Mouse (Mus musculus) midbrain, postnatal 0 days (tissue): ENCODE data around the gene Mgat4d. TPM values are rescaled to one million over a fixed set of nuclear protein-coding genes. Genes with fewer than 3 reads are reported as not detected.
A peak's percentile ranks its signal among the peaks of the same experiment; 100 is the strongest.

Experiments
- ATAC-seq: fragments of 200-750 bp; cut with Nextera tagmentation; 2 replicates; pipeline ENCODE4 v1.8.0; 2017; ENCODE audit warnings: moderate number of reproducible peaks, mild to moderate bottlenecking, moderate TSS enrichment, moderate library complexity; ENCODE audit not compliant: low FRiP score
- DNase-seq: peaks from one replicate; pipeline ENCODE4 v3.0.0-alpha.2; 2015; ENCODE audit warnings: low spot score
- H3K27ac ChIP-seq: fragments of 300-500 bp; sonication (generic); 2 replicates; pipeline ENCODE4 v1.5.1; 2014; ENCODE audit warnings: low read depth, mild to moderate bottlenecking, low read length, mixed read lengths
- H3K27me3 ChIP-seq: fragments of 300-500 bp; sonication (generic); 2 replicates; pipeline ENCODE4 v1.6.1; 2014; ENCODE audit warnings: low read length, control low read depth, mixed read lengths; ENCODE audit not compliant: insufficient read depth
- H3K36me3 ChIP-seq: fragments of 300-500 bp; sonication (generic); 2 replicates; pipeline ENCODE4 v1.6.1; 2014; ENCODE audit warnings: low read length, control low read depth, mixed read lengths; ENCODE audit not compliant: insufficient read depth
- H3K4me1 ChIP-seq: fragments of 300-500 bp; sonication (generic); 2 replicates; pipeline ENCODE4 v1.6.1; 2014; ENCODE audit warnings: mild to moderate bottlenecking, control low read depth, antibody characterized with exemption, low read length, mixed read lengths; ENCODE audit not compliant: insufficient read depth
- H3K4me2 ChIP-seq: fragments of 300-500 bp; sonication (generic); 2 replicates; pipeline ENCODE4 v1.6.1; 2014; ENCODE audit warnings: low read depth, mild to moderate bottlenecking, low read length, mixed read lengths; ENCODE audit not compliant: poor library complexity, severe bottlenecking
- H3K4me3 ChIP-seq: fragments of 300-500 bp; sonication (generic); 2 replicates; pipeline ENCODE4 v1.5.1; 2014; ENCODE audit warnings: low read depth, mild to moderate bottlenecking, low read length, moderate library complexity
- H3K9ac ChIP-seq: fragments of 300-500 bp; sonication (generic); replicated peaks from 2 replicates; pipeline ENCODE4 v1.6.1; 2014; ENCODE audit warnings: mild to moderate bottlenecking, low read length, moderate library complexity, mixed read lengths; ENCODE audit not compliant: poor library complexity, severe bottlenecking
- H3K9me3 ChIP-seq: fragments of 300-500 bp; sonication (generic); 2 replicates; pipeline ENCODE4 v1.6.1; 2016; ENCODE audit warnings: low read length, control low read depth
- CTCF ChIP-seq: IDR thresholded peaks from 2 replicates; pipeline ENCODE4 v1.5.1; 2016; ENCODE audit warnings: antibody characterized with exemption, mild to moderate bottlenecking
- WGBS: fragments of 180-500 bp; shearing (Covaris S2); extraction: QIAGEN DNeasy Blood & Tissue Kit; methylation state at CpG from one replicate; pipeline ENCODE4 v1.1.7; 2014; 5-methylcytosine and 5-hydroxymethylcytosine counted together
- polyA plus RNA-seq: library from polyadenylated mRNA; unstranded; fragments of >200 nt; fragmentation: Nextera tagmentation; extraction: Ambion mirVana; gene quantifications from 2 replicates; pipeline ENCODE4 v1.2.1, GENCODE M21; 2015
- total RNA-seq: library from RNA; depleted of rRNA; stranded (reverse); fragments of >200 nt; gene quantifications from 2 replicates; pipeline ENCODE4 v1.2.3, GENCODE M21; 2014

Gene Mgat4d
- total and polyA plus RNA-seq, 2 experiments from 2014 or later, result not detected

GRCm38 (mm10) chr8:83320543-83320942 lies 27.7 kb upstream of the Mgat4d start:
- WGBS, result 23% methylated on average over 3 of the region's 3 CpGs
- ATAC-seq (no peak), DNase-seq (no peak)
- H3K36me3 ChIP-seq, result peaks cover 37% of the 10 kb centered on the region
- no peaks in the 10 kb centered on the region for H3K9me3 ChIP-seq
- H3K4me3 ChIP-seq, result no peak overlapping the region
- no peaks in the 10 kb centered on the region for H3K4me1 ChIP-seq
- H3K27ac ChIP-seq, result no peak overlapping the region
- no peak for TF ChIP-seq CTCF
- no peak overlapping the region for H3K9ac ChIP-seq
- H3K27me3 ChIP-seq, result no peaks in the 10 kb centered on the region
- no peak overlapping the region for H3K4me2 ChIP-seq

- DNase-seq (no peak), ATAC-seq (no peak)
- Histone ChIP-seq H3K9ac (no peak overlapping the region), H3K27ac (no peak overlapping the region), H3K4me1 (no peaks in the 10 kb centered on the region), H3K4me3 (no peak overlapping the region), H3K36me3 (peaks cover 30% of the 10 kb centered on the region), H3K27me3 (no peaks in the 10 kb centered on the region), H3K4me2 (no peak overlapping the region), H3K9me3 (no peaks in the 10 kb centered on the region)
- 97% methylated on average over 6 of the region's 6 CpGs for WGBS
- TF ChIP-seq CTCF, result no peak
These were observed 25.9 kb upstream of the Mgat4d start for GRCm38 (mm10) chr8:83322374-83322773.

GRCm38 (mm10) chr8:83323056-83323455 lies 25.2 kb upstream of the Mgat4d start:
- no peaks in the 10 kb centered on the region for H3K27me3 ChIP-seq
- H3K4me3 ChIP-seq, result no peak overlapping the region
- H3K9ac ChIP-seq, result no peak overlapping the region
- DNase-seq (no peak), ATAC-seq (no peak)
- peak; percentile 46; the same call in 1 of the 2 replicates for TF ChIP-seq CTCF
- H3K27ac ChIP-seq, result no peak overlapping the region
- no peaks in the 10 kb centered on the region for H3K9me3 ChIP-seq
- no peaks in the 10 kb centered on the region for H3K4me1 ChIP-seq
- no peak overlapping the region for H3K4me2 ChIP-seq
- 90% methylated on average over 2 of the region's 2 CpGs for WGBS
- H3K36me3 ChIP-seq, result peaks cover 30% of the 10 kb centered on the region

GRCm38 (mm10) chr8:83327889-83328288 lies 20.4 kb upstream of the Mgat4d start:
- Histone ChIP-seq H3K27ac (no peak overlapping the region), H3K27me3 (no peaks in the 10 kb centered on the region), H3K4me3 (no peak overlapping the region), H3K4me1 (peaks cover 2% of the 10 kb centered on the region; the same call in 1 of the 2 replicates), H3K9ac (no peak overlapping the region), H3K4me2 (no peak overlapping the region), H3K9me3 (no peaks in the 10 kb centered on the region), H3K36me3 (peaks cover 16% of the 10 kb centered on the region; the same call in 1 of the 2 replicates)
- no peak for DNase-seq
- no peak for TF ChIP-seq CTCF
- no peak for ATAC-seq
- WGBS, result 96% methylated on average over 5 of the region's 5 CpGs

- H3K9ac ChIP-seq, result peak overlapping the region; percentile 75
- peak overlapping the region; percentile 82 for H3K4me3 ChIP-seq
- DNase-seq (peak; percentile 61), ATAC-seq (peak; percentile 41; the same call in 1 of the 2 replicates)
- WGBS, result 10% methylated on average over 7 of the region's 7 CpGs
- H3K4me1 ChIP-seq, result peaks cover 2% of the 10 kb centered on the region; the same call in 1 of the 2 replicates
- no peaks in the 10 kb centered on the region for H3K27me3 ChIP-seq
- peak overlapping the region; percentile 84 for H3K4me2 ChIP-seq
- H3K36me3 ChIP-seq, result peaks cover 15% of the 10 kb centered on the region; the same call in 1 of the 2 replicates
- H3K9me3 ChIP-seq, result no peaks in the 10 kb centered on the region
- peak overlapping the region; percentile 72; the same call in 1 of the 2 replicates for H3K27ac ChIP-seq
- no peak for TF ChIP-seq CTCF
These were observed 16.7 kb upstream of the Mgat4d start for GRCm38 (mm10) chr8:83331567-83331898.

- 1% methylated on average over 85 of the region's 85 CpGs for WGBS
- Histone ChIP-seq H3K4me1 (peaks cover 2% of the 10 kb centered on the region; the same call in 1 of the 2 replicates), H3K9ac (peak within 1 kb of the TSS; percentile 75), H3K27ac (peak within 1 kb of the TSS; percentile 72), H3K4me2 (peak within 1 kb of the TSS; percentile 84), H3K27me3 (no peaks in the 10 kb centered on the region), H3K4me3 (peak within 1 kb of the TSS; percentile 82), H3K9me3 (no peaks in the 10 kb centered on the region), H3K36me3 (peaks cover 12% of the 10 kb centered on the region; the same call in 1 of the 2 replicates)
- ATAC-seq, result peak; percentile 99
- no peak for TF ChIP-seq CTCF
- DNase-seq, result peak; percentile 98
These were observed 16.2 kb upstream of the Mgat4d start, which contains the start of gene Elmod2 for GRCm38 (mm10) chr8:83331899-83332697. Gene Elmod2, minus strand, starts transcription at chr8:83332486.
